Mouse (Mus musculus): ENCODE measurements around the gene Lce1d. TPM values are rescaled to one million over a fixed set of nuclear protein-coding genes. Genes with fewer than 3 reads are reported as not detected.

Lce1d gene
- not detected in 2 replicates for polyA plus RNA-seq (2012)

GRCm38 (mm10) chr3:92687110-92687509 lies at the start of gene Lce1d:
Gene Lce1d (minus strand): TSS chr3:92687210.
- no peak for TF ChIP-seq GATA1 (IDR thresholded peaks at IDR 0.05; ENCODE audit: low read length)

GRCm38 (mm10) chr3:92722631-92723030 lies 35.6 kb upstream of the Lce1d start:
- no peak for TF ChIP-seq GATA1 (IDR thresholded peaks at IDR 0.05; ENCODE audit: low read length)

- TF ChIP-seq GATA1 (IDR thresholded peaks at IDR 0.05; ENCODE audit: low read length) = no peak
These were observed 33.2 kb upstream of the Lce1d start, which contains the start of gene Lce1f for GRCm38 (mm10) chr3:92720250-92720649. Gene Lce1f (minus strand): TSS chr3:92720350.

- no peak for TF ChIP-seq GATA1 (IDR thresholded peaks at IDR 0.05; ENCODE audit: low read length)
These were observed 28.1 kb upstream of the Lce1d start for GRCm38 (mm10) chr3:92715122-92715521.

- no peak for TF ChIP-seq GATA1 (IDR thresholded peaks at IDR 0.05; ENCODE audit: low read length)
These were observed 22.0 kb upstream of the Lce1d start, which contains the start of gene Lce1e for GRCm38 (mm10) chr3:92708974-92709373. Gene Lce1e (minus strand): TSS chr3:92709074.

- TF ChIP-seq GATA1 (IDR thresholded peaks at IDR 0.05; ENCODE audit: low read length) = no peak
These were observed 7.6 kb upstream of the Lce1d start for GRCm38 (mm10) chr3:92694613-92695012.

GRCm38 (mm10) chr3:92691688-92692087 lies 4.7 kb upstream of the Lce1d start:
- no peak for TF ChIP-seq GATA1 (IDR thresholded peaks at IDR 0.05; ENCODE audit: low read length)

- no peak for TF ChIP-seq GATA1 (IDR thresholded peaks at IDR 0.05; ENCODE audit: low read length)
These were observed 8.1 kb downstream of the Lce1d start, which contains the start of gene Lce1c for GRCm38 (mm10) chr3:92678947-92679346. Gene Lce1c (plus strand): TSS chr3:92679247.

GRCm38 (mm10) chr3:92670215-92670614 lies 16.8 kb downstream of the Lce1d start, which contains the start of gene Lce1a2:
Gene Lce1a2 (minus strand): TSS chr3:92670315.
- TF ChIP-seq GATA1 (IDR thresholded peaks at IDR 0.05; ENCODE audit: low read length) = no peak

GRCm38 (mm10) chr3:92656826-92657225 lies 30.2 kb downstream of the Lce1d start, which contains the start of gene Lce1b:
Gene Lce1b (minus strand): TSS chr3:92656926.
- TF ChIP-seq GATA1 (IDR thresholded peaks at IDR 0.05; ENCODE audit: low read length) = no peak

GRCm38 (mm10) chr3:92648207-92648606 lies 38.8 kb downstream of the Lce1d start, which contains the start of gene Lce1a1:
Gene Lce1a1 (minus strand): TSS chr3:92648307.
- no peak for TF ChIP-seq GATA1 (IDR thresholded peaks at IDR 0.05; ENCODE audit: low read length)

GRCm38 (mm10) chr3:92639854-92640253 lies 47.2 kb downstream of the Lce1d start:
- TF ChIP-seq GATA1 (IDR thresholded peaks at IDR 0.05; ENCODE audit: low read length) = no peak

- TF ChIP-seq GATA1 (IDR thresholded peaks at IDR 0.05; ENCODE audit: low read length) = no peak
These were observed 48.4 kb downstream of the Lce1d start for GRCm38 (mm10) chr3:92638653-92638991.

GRCm38 (mm10) chr3:92637745-92638652 lies 49.0 kb downstream of the Lce1d start:
- no peak for TF ChIP-seq GATA1 (IDR thresholded peaks at IDR 0.05; ENCODE audit: low read length)

Other genes with a start within 250 kb of the Lce1d start
- gene Sprr1b, start 248.4 kb downstream of the Lce1d start, polyA plus RNA-seq (2012) = not detected in 2 replicates
- not detected in 2 replicates for gene Sprr3, start 228.5 kb downstream of the Lce1d start, polyA plus RNA-seq (2012)
- not detected in 2 replicates for gene Sprr1a, start 201.3 kb downstream of the Lce1d start, polyA plus RNA-seq (2012)
- not detected in 2 replicates for gene Sprr4, start 186.7 kb downstream of the Lce1d start, polyA plus RNA-seq (2012)
- gene 2310046K23Rik, start 152.7 kb downstream of the Lce1d start, polyA plus RNA-seq (2012) = not detected in 2 replicates
- gene Ivl, start 113.5 kb downstream of the Lce1d start, polyA plus RNA-seq (2012) = not detected in 2 replicates
- gene Smcp, start 98.2 kb downstream of the Lce1d start, polyA plus RNA-seq (2012) = not detected in 2 replicates
- not detected in 2 replicates for gene 2210017I01Rik, start 79.7 kb downstream of the Lce1d start, polyA plus RNA-seq (2012)
- not detected in 2 replicates for gene Lce6a, start 65.5 kb downstream of the Lce1d start, polyA plus RNA-seq (2012)
- gene Lce1a1, start 38.9 kb downstream of the Lce1d start, polyA plus RNA-seq (2012) = not detected in 2 replicates
- gene Lce1b, start 30.3 kb downstream of the Lce1d start, polyA plus RNA-seq (2012) = not detected in 2 replicates
- gene Lce1a2, start 16.9 kb downstream of the Lce1d start, polyA plus RNA-seq (2012) = not detected in 2 replicates
- not detected in 2 replicates for gene Lce1c, start 8.0 kb downstream of the Lce1d start, polyA plus RNA-seq (2012)
- gene Lce1e, start 21.9 kb upstream of the Lce1d start, polyA plus RNA-seq (2012) = not detected in 2 replicates
- not detected in 2 replicates for gene Lce1f, start 33.1 kb upstream of the Lce1d start, polyA plus RNA-seq (2012)
- not detected in 2 replicates for gene Gm38119, start 51.9 kb upstream of the Lce1d start, polyA plus RNA-seq (2012)
- not detected in 2 replicates for gene Lce1g, start 65.1 kb upstream of the Lce1d start, polyA plus RNA-seq (2012)
- not detected in 2 replicates for gene Lce1h, start 77.9 kb upstream of the Lce1d start, polyA plus RNA-seq (2012)
- not detected in 2 replicates for gene Lce1i, start 91.7 kb upstream of the Lce1d start, polyA plus RNA-seq (2012)
- gene Lce1j, start 103.3 kb upstream of the Lce1d start, polyA plus RNA-seq (2012) = not detected in 2 replicates
- gene Lce1k, start 120.7 kb upstream of the Lce1d start, polyA plus RNA-seq (2012) = not detected in 2 replicates
- gene Kprp, start 140.0 kb upstream of the Lce1d start, polyA plus RNA-seq (2012) = not detected in 2 replicates
- gene Lce1l, start 164.1 kb upstream of the Lce1d start, polyA plus RNA-seq (2012) = not detected in 2 replicates
- gene 2310050C09Rik, start 183.0 kb upstream of the Lce1d start, polyA plus RNA-seq (2012) = not detected in 2 replicates
- gene Lce3a, start 239.0 kb upstream of the Lce1d start, polyA plus RNA-seq (2012) = not detected in 2 replicates
- not detected in 2 replicates for gene Lce3b, start 245.8 kb upstream of the Lce1d start, polyA plus RNA-seq (2012)